Mouse (Mus musculus) olfactory bulb, adult 2 months (tissue): ENCODE results near the gene S1pr2.

Experiments
- CTCF ChIP-seq: fragments of 200-500 bp; IDR thresholded peaks from 2 replicates; pipeline ENCODE4 v1.5.1; 2012; ENCODE audit warnings: low read depth, mild to moderate bottlenecking, low read length, moderate library complexity; ENCODE audit not compliant: insufficient read depth
- POLR2A ChIP-seq: fragments of 200-500 bp; IDR thresholded peaks from 2 replicates; pipeline ENCODE4 v1.6.1; 2012; ENCODE audit warnings: mild to moderate bottlenecking, low read depth, low read length, moderate library complexity; ENCODE audit not compliant: insufficient read depth

DNA sequence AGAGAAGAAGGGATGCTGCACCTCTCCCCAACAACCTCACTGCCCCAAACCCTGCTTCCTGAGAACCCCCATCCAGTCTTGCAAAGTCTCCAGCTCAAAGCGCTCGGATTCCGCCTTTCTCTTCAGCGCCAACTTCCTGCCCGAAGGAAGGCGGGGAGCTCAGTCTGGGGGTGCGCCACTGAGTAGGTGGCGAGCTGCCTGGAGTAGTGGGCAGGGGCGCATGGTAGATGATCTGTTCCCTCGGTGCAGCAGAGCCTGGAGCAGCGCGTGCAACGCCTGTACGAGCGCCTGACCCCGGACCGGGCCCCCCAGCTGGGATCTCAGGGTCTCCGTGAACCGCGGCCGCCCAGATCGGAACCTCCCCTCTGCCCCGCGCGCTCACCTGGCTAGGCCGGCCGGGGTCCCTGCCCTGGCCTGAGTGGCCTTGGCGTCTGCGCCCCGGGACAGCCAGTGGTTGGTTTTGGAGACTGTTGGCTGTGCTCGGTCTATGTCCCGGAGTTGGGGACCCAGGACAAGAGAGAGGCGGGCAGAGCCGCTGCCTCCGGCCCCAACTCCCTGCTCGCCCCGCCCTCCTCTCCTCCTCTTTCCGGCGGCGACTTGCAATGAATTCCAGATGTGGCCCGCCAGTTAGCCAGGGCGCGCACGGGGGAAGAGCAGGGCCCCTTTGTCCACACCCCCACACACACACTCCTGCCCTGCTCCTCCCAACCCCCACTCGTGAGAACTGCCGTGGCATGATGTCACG is at the start of gene S1pr2:
- no peak for TF ChIP-seq CTCF
- TF ChIP-seq POLR2A: no peak
